Mouse (Mus musculus): Measurements from ENCODE around the gene Hist1h2ad. TPM values are rescaled to one million over a fixed set of nuclear protein-coding genes. Genes with fewer than 3 reads are reported as not detected.

Hist1h2ad gene
- polyA plus RNA-seq, 1 experiment from 2014 or later, result 0.49 TPM

- H3K9me3 ChIP-seq (ENCODE audit: low read length), result no peaks in the 10 kb centered on the region
- no peak overlapping the region for H3K4me2 ChIP-seq (replicated peaks; ENCODE audit: low read depth, low read length)
- H3K4me1 ChIP-seq (ENCODE audit: insufficient read depth, low read depth, low read length), result no peaks in the 10 kb centered on the region
- TF ChIP-seq CTCF (IDR thresholded peaks at IDR 0.05) (peak; percentile 85), EP300 (IDR thresholded peaks at IDR 0.05) (peak; percentile 67; the same call in 1 of the 2 replicates)
- ATAC-seq (peak; percentile 56; the same call in 1 of the 2 replicates), DNase-seq (ENCODE audit: low spot score) (peak; percentile 90)
- no peak overlapping the region for H3K9ac ChIP-seq (replicated peaks; ENCODE audit: low read depth)
- H3K4me3 ChIP-seq (ENCODE audit: low read depth, low read length), result no peak overlapping the region
- no peak overlapping the region for H3K27ac ChIP-seq (ENCODE audit: low read length)
- H3K27me3 ChIP-seq (replicated peaks; ENCODE audit: insufficient read depth, low read length), result no peaks in the 10 kb centered on the region
- no peaks in the 10 kb centered on the region for H3K36me3 ChIP-seq (ENCODE audit: insufficient read depth, low read length)
- 4% methylated on average over 9 of the region's 9 CpGs for WGBS
Observed at GRCm38 (mm10) chr13:23597957-23598356, 23.8 kb downstream of the Hist1h2ad start.

- no peaks in the 10 kb centered on the region for H3K27me3 ChIP-seq (replicated peaks; ENCODE audit: insufficient read depth, low read length)
Observed at GRCm38 (mm10) chr13:23603182-23603699, 29.1 kb downstream of the Hist1h2ad start.

GRCm38 (mm10) chr13:23604452-23604851 lies 30.3 kb downstream of the Hist1h2ad start:
- Histone ChIP-seq H3K36me3 (ENCODE audit: insufficient read depth, low read length) (no peaks in the 10 kb centered on the region), H3K27me3 (replicated peaks; ENCODE audit: insufficient read depth, low read length) (no peaks in the 10 kb centered on the region), H3K27ac (ENCODE audit: low read length) (no peak overlapping the region), H3K4me2 (replicated peaks; ENCODE audit: low read depth, low read length) (no peak overlapping the region), H3K9ac (replicated peaks; ENCODE audit: low read depth) (no peak overlapping the region), H3K4me3 (ENCODE audit: low read depth, low read length) (no peak overlapping the region), H3K4me1 (ENCODE audit: insufficient read depth, low read depth, low read length) (no peaks in the 10 kb centered on the region), H3K9me3 (ENCODE audit: low read length) (no peaks in the 10 kb centered on the region)
- no peak for ATAC-seq
- DNase-seq (ENCODE audit: low spot score), result no peak
- TF ChIP-seq CTCF (IDR thresholded peaks at IDR 0.05), result no peak
- TF ChIP-seq EP300 (IDR thresholded peaks at IDR 0.05), result no peak
- 76% methylated on average over 3 of the region's 3 CpGs for WGBS

More at GRCm38 (mm10) chr13:23603182-23603699, 29.1 kb downstream of the Hist1h2ad start:
- 55% methylated on average over 7 of the region's 7 CpGs for WGBS
- no peaks in the 10 kb centered on the region for H3K36me3 ChIP-seq (ENCODE audit: insufficient read depth, low read length)
- no peak for TF ChIP-seq CTCF (IDR thresholded peaks at IDR 0.05)
- peak; percentile 76 for TF ChIP-seq EP300 (IDR thresholded peaks at IDR 0.05)
- no peak overlapping the region for H3K4me3 ChIP-seq (ENCODE audit: low read depth, low read length)
- no peak overlapping the region for H3K27ac ChIP-seq (ENCODE audit: low read length)
- no peaks in the 10 kb centered on the region for H3K4me1 ChIP-seq (ENCODE audit: insufficient read depth, low read depth, low read length)
- ATAC-seq (peak; percentile 62; the same call in 1 of the 2 replicates), DNase-seq (ENCODE audit: low spot score) (peak; percentile 52)
- no peak overlapping the region for H3K4me2 ChIP-seq (replicated peaks; ENCODE audit: low read depth, low read length)
- no peaks in the 10 kb centered on the region for H3K9me3 ChIP-seq (ENCODE audit: low read length)
- no peak overlapping the region for H3K9ac ChIP-seq (replicated peaks; ENCODE audit: low read depth)

- H3K9me3 ChIP-seq (ENCODE audit: low read length), result no peaks in the 10 kb centered on the region
Observed at GRCm38 (mm10) chr13:23605052-23605451, 30.9 kb downstream of the Hist1h2ad start.

GRCm38 (mm10) chr13:23609209-23609608 lies 35.0 kb downstream of the Hist1h2ad start:
- no peak overlapping the region for H3K4me3 ChIP-seq (ENCODE audit: low read depth, low read length)
- H3K27me3 ChIP-seq (replicated peaks; ENCODE audit: insufficient read depth, low read length), result no peaks in the 10 kb centered on the region
- ATAC-seq (no peak), DNase-seq (ENCODE audit: low spot score) (no peak)
- WGBS, result 61% methylated on average over 4 of the region's 4 CpGs
- no peak overlapping the region for H3K27ac ChIP-seq (ENCODE audit: low read length)
- H3K36me3 ChIP-seq (ENCODE audit: insufficient read depth, low read length), result no peaks in the 10 kb centered on the region
- no peaks in the 10 kb centered on the region for H3K9me3 ChIP-seq (ENCODE audit: low read length)
- no peak overlapping the region for H3K4me2 ChIP-seq (replicated peaks; ENCODE audit: low read depth, low read length)
- no peaks in the 10 kb centered on the region for H3K4me1 ChIP-seq (ENCODE audit: insufficient read depth, low read depth, low read length)
- no peak overlapping the region for H3K9ac ChIP-seq (replicated peaks; ENCODE audit: low read depth)
- TF ChIP-seq EP300 (IDR thresholded peaks at IDR 0.05) (no peak), CTCF (IDR thresholded peaks at IDR 0.05) (no peak)

More at GRCm38 (mm10) chr13:23605052-23605451, 30.9 kb downstream of the Hist1h2ad start:
- no peak overlapping the region for H3K9ac ChIP-seq (replicated peaks; ENCODE audit: low read depth)
- H3K4me2 ChIP-seq (replicated peaks; ENCODE audit: low read depth, low read length), result no peak overlapping the region
- WGBS, result 86% methylated on average over 3 of the region's 3 CpGs
- no peak for TF ChIP-seq EP300 (IDR thresholded peaks at IDR 0.05)
- no peak for TF ChIP-seq CTCF (IDR thresholded peaks at IDR 0.05)
- no peak overlapping the region for H3K27ac ChIP-seq (ENCODE audit: low read length)
- DNase-seq (ENCODE audit: low spot score), result no peak
- H3K27me3 ChIP-seq (replicated peaks; ENCODE audit: insufficient read depth, low read length), result no peaks in the 10 kb centered on the region
- no peak overlapping the region for H3K4me3 ChIP-seq (ENCODE audit: low read depth, low read length)
- no peaks in the 10 kb centered on the region for H3K4me1 ChIP-seq (ENCODE audit: insufficient read depth, low read depth, low read length)
- ATAC-seq, result no peak
- no peaks in the 10 kb centered on the region for H3K36me3 ChIP-seq (ENCODE audit: insufficient read depth, low read length)

GRCm38 (mm10) chr13:23609844-23610243 lies 35.7 kb downstream of the Hist1h2ad start:
- H3K4me3 ChIP-seq (ENCODE audit: low read depth, low read length), result no peak overlapping the region
- H3K27ac ChIP-seq (ENCODE audit: low read length), result no peak overlapping the region
- TF ChIP-seq EP300 (IDR thresholded peaks at IDR 0.05), result no peak

GRCm38 (mm10) chr13:23610393-23610792 lies 36.2 kb downstream of the Hist1h2ad start:
- TF ChIP-seq EP300 (IDR thresholded peaks at IDR 0.05) (no peak), CTCF (IDR thresholded peaks at IDR 0.05) (no peak)
- Histone ChIP-seq H3K9me3 (ENCODE audit: low read length) (no peaks in the 10 kb centered on the region), H3K4me1 (ENCODE audit: insufficient read depth, low read depth, low read length) (no peaks in the 10 kb centered on the region), H3K27ac (ENCODE audit: low read length) (no peak overlapping the region), H3K36me3 (ENCODE audit: insufficient read depth, low read length) (no peaks in the 10 kb centered on the region), H3K4me2 (replicated peaks; ENCODE audit: low read depth, low read length) (no peak overlapping the region), H3K9ac (replicated peaks; ENCODE audit: low read depth) (no peak overlapping the region), H3K27me3 (replicated peaks; ENCODE audit: insufficient read depth, low read length) (no peaks in the 10 kb centered on the region), H3K4me3 (ENCODE audit: low read depth, low read length) (no peak overlapping the region)
- no peak for DNase-seq (ENCODE audit: low spot score)
- no peak for ATAC-seq
- WGBS, result 65% methylated on average over 2 of the region's 2 CpGs

More at GRCm38 (mm10) chr13:23609844-23610243, 35.7 kb downstream of the Hist1h2ad start:
- H3K36me3 ChIP-seq (ENCODE audit: insufficient read depth, low read length), result no peaks in the 10 kb centered on the region
- H3K9ac ChIP-seq (replicated peaks; ENCODE audit: low read depth), result no peak overlapping the region
- ATAC-seq (no peak), DNase-seq (ENCODE audit: low spot score) (no peak)
- H3K9me3 ChIP-seq (ENCODE audit: low read length), result no peaks in the 10 kb centered on the region
- no peaks in the 10 kb centered on the region for H3K4me1 ChIP-seq (ENCODE audit: insufficient read depth, low read depth, low read length)
- no peaks in the 10 kb centered on the region for H3K27me3 ChIP-seq (replicated peaks; ENCODE audit: insufficient read depth, low read length)
- no peak overlapping the region for H3K4me2 ChIP-seq (replicated peaks; ENCODE audit: low read depth, low read length)

All from lung, postnatal 0 days (tissue).